Mouse (Mus musculus) spleen, adult 2 months (tissue): Measurements from ENCODE around the gene Ntn5. TPM values are rescaled to one million over a fixed set of nuclear protein-coding genes. Genes with fewer than 3 reads are reported as not detected.

Experiments
- DNase-seq, 2 experiments: peaks; one replicate each; pipeline versions ENCODE4 v3.0.0 to v3.0.0-alpha.2; 2012 to 2021; ENCODE audit warnings: low spot score in 2 of 2, low read depth in 1 of 2
- H3K27ac ChIP-seq: fragments of 200-500 bp; 2 replicates; pipeline ENCODE4 v1.5.1; 2012; ENCODE audit warnings: low read length, inconsistent platforms; ENCODE audit not compliant: insufficient read depth
- H3K27me3 ChIP-seq: fragments of 200-500 bp; 2 replicates; pipeline ENCODE4 v1.6.1; 2012; ENCODE audit warnings: mild to moderate bottlenecking, moderate library complexity, low read length, inconsistent platforms; ENCODE audit not compliant: control insufficient read depth, insufficient read depth
- H3K36me3 ChIP-seq: fragments of 200-500 bp; 2 replicates; pipeline ENCODE4 v1.6.1; 2012; ENCODE audit warnings: mild to moderate bottlenecking, low read length, inconsistent platforms; ENCODE audit not compliant: control insufficient read depth, insufficient read depth
- H3K4me1 ChIP-seq: fragments of 200-500 bp; 2 replicates; pipeline ENCODE4 v1.6.1; 2011; ENCODE audit warnings: inconsistent platforms; ENCODE audit not compliant: control insufficient read depth, insufficient read depth, insufficient read length
- H3K4me3 ChIP-seq: fragments of 200-500 bp; 2 replicates; pipeline ENCODE4 v1.5.1; 2011; ENCODE audit warnings: mild to moderate bottlenecking, inconsistent platforms; ENCODE audit not compliant: insufficient read depth, insufficient read length; ENCODE audit errors: extremely low read depth
- CTCF ChIP-seq: fragments of 200-500 bp; IDR thresholded peaks from 2 replicates; pipeline ENCODE4 v1.5.1; 2011; ENCODE audit warnings: mild to moderate bottlenecking, inconsistent platforms; ENCODE audit not compliant: insufficient read depth, insufficient read length, insufficient replicate concordance; ENCODE audit errors: extremely low read depth
- POLR2A ChIP-seq: fragments of 200-500 bp; IDR thresholded peaks from 2 replicates; pipeline ENCODE4 v1.6.1; 2011; ENCODE audit warnings: low read depth, low read length, inconsistent platforms
- WGBS: fragments of 180-500 bp; shearing (Covaris S2); methylation state at CpG from one replicate; pipeline ENCODE4 v1.1.7; 2018; 5-methylcytosine and 5-hydroxymethylcytosine counted together
- polyA plus RNA-seq: library from polyadenylated mRNA; depleted of rRNA; stranded (reverse); fragments of >200 nt; gene quantifications from 2 replicates; pipeline ENCODE4 v1.2.3, GENCODE M21; 2012

Ntn5 gene
- polyA plus RNA-seq, 1 experiment: 2.2 TPM

GRCm38 (mm10) chr7:45640191-45640957 is 43.4 kb upstream of the Ntn5 start:
- 92% methylated on average over 19 of the region's 19 CpGs for WGBS
- H3K27me3 ChIP-seq: no peaks in the 10 kb centered on the region
- no peak overlapping the region for H3K27ac ChIP-seq
- no peak for TF ChIP-seq POLR2A
- no peak for TF ChIP-seq CTCF
- no peak for DNase-seq
- H3K4me3 ChIP-seq: no peak overlapping the region
- H3K4me1 ChIP-seq: peaks cover 6% of the 10 kb centered on the region; the same call in 1 of the 2 replicates
- H3K36me3 ChIP-seq: no peaks in the 10 kb centered on the region

DNA sequence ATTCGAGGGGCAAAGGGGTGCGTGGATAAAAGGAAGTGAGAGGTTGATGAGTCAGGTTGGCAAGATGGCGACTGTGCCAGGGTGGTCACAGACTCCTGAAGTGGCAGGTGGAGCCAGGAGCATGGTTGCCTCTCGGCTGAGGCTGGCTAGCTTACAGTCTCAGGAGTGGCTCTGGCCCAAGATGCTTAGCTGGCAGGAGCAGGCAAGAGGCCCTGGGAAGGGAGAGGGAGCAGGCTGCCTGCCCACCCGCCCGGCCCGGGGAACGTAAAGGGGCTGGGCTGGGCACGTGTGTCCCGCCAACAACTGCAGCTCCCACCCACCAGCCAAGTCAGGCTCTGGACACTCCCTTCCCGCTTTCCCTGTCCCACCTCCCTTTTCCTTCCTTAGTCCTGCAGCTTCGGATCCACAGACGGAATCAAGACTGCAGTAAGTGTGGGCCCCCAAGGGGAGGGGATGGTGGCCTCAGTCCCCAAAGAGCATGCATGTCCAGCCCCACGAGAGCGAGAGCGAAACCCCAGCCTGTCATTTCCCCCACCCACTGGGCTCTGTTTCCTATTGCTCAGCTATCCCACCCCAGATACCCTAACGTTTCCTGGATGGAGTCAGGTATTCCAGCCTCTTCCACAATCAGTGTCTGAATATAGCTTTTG is 42.3 kb upstream of the Ntn5 start:
- TF ChIP-seq POLR2A (no peak), CTCF (no peak)
- no peak for DNase-seq
- H3K27me3 ChIP-seq: no peaks in the 10 kb centered on the region

DNA sequence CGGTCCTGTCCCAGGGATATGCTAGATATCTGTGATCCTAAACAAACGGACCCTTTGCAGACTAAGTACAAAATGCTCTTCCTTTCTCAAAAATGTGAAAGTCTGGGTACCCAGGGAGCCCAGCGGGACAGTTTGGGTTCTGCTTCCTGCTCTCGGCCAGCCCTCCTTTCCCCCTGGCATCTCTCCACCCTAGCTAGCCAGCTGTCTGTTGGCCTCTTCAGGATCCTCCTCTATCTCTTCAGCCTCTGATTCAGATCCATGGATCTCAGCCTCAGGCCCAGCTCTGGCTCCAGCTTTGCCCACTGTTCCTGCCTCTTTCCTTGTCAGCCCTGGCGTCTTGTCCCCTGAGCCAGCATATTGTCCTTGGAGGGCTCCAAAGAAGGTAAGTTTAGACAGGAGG is 41.7 kb upstream of the Ntn5 start:
- no peak overlapping the region for H3K4me3 ChIP-seq
- 82% methylated on average over 5 of the region's 5 CpGs for WGBS
- TF ChIP-seq POLR2A: no peak
- TF ChIP-seq CTCF: no peak

More for the DNA sequence above, 42.3 kb upstream of the Ntn5 start:
- Histone ChIP-seq H3K27ac (no peak overlapping the region), H3K4me3 (no peak overlapping the region), H3K36me3 (no peaks in the 10 kb centered on the region), H3K4me1 (peaks cover 6% of the 10 kb centered on the region; the same call in 1 of the 2 replicates)
- 83% methylated on average over 17 of the region's 17 CpGs for WGBS

GRCm38 (mm10) chr7:45642503-45643255 is 41.1 kb upstream of the Ntn5 start:
- peak overlapping the region; percentile 43 for H3K4me3 ChIP-seq
- H3K27me3 ChIP-seq: no peaks in the 10 kb centered on the region
- H3K27ac ChIP-seq: no peak overlapping the region
- H3K4me1 ChIP-seq: peaks cover 6% of the 10 kb centered on the region; the same call in 1 of the 2 replicates
- no peak for TF ChIP-seq POLR2A
- TF ChIP-seq CTCF: no peak
- 41% methylated on average over 16 of the region's 16 CpGs for WGBS
- no peaks in the 10 kb centered on the region for H3K36me3 ChIP-seq
- no peak for DNase-seq

More for the DNA sequence above, 41.7 kb upstream of the Ntn5 start:
- no peak for DNase-seq
- Histone ChIP-seq H3K36me3 (no peaks in the 10 kb centered on the region), H3K27ac (no peak overlapping the region), H3K27me3 (no peaks in the 10 kb centered on the region), H3K4me1 (peaks cover 6% of the 10 kb centered on the region; the same call in 1 of the 2 replicates)

GRCm38 (mm10) chr7:45643441-45644178 is 40.2 kb upstream of the Ntn5 start:
- H3K27ac ChIP-seq: no peak overlapping the region
- no peaks in the 10 kb centered on the region for H3K27me3 ChIP-seq
- peak; percentile 74 to 79 for DNase-seq
- peak overlapping the region; percentile 43; the same call in 1 of the 2 replicates for H3K4me3 ChIP-seq
- TF ChIP-seq CTCF (no peak), POLR2A (peak; percentile 4; the same call in 1 of the 2 replicates)
- H3K36me3 ChIP-seq: no peaks in the 10 kb centered on the region
- WGBS: 14% methylated on average over 28 of the region's 28 CpGs
- peaks cover 6% of the 10 kb centered on the region; the same call in 1 of the 2 replicates for H3K4me1 ChIP-seq

- Histone ChIP-seq H3K27me3 (no peaks in the 10 kb centered on the region), H3K36me3 (no peaks in the 10 kb centered on the region), H3K4me1 (peaks cover 6% of the 10 kb centered on the region; the same call in 1 of the 2 replicates), H3K27ac (no peak overlapping the region), H3K4me3 (no peak overlapping the region)
- WGBS: 61% methylated on average over 18 of the region's 18 CpGs
- TF ChIP-seq POLR2A: no peak
- no peak for TF ChIP-seq CTCF
- DNase-seq: no peak
Observed at GRCm38 (mm10) chr7:45644183-45644582, 39.6 kb upstream of the Ntn5 start.
